Mouse (Mus musculus) lung, postnatal 4 days (tissue): ENCODE measurements at regions not wholly inside any gene's neighbourhood (a gene's known extent, or its start where the extent isn't known, plus 50 kb on each side); places are given as distances from the start of the nearest gene placed in this dataset.

Experiments used
- DNase-seq, 2 experiments: peaks; one replicate each; pipeline ENCODE4 v3.0.0; 2021

DNA sequence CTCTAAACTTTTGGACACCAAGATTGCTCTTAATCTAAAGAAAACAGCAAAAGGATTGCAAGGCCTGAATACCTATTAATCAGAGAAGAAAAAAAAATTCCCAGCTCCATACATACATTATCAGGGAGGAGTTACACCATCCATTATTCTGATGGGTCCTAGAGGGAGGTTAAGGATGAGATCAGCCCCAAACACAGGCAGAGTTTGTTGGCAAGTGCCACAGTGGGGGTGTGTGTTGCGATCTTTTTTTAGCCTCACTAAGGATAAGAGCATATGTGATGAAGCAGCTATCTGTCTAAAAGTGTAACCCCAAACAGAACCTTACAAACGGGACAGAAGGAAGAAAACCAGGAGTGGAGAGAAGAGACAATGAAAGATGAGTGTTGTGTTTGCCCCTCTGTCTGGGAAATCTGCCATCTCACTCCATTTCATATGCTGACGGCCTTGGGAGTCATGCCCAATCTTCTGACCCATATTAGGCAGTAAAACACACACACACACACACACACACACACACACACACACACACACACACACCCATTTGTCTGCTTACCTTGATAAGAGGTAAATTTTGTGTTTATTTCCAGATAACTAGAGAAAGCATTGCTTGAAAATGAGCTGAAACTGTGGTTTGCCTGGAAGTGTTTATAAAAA lies 61.4 kb upstream of the Adamts9 start:
- DNase-seq = no peak

DNA sequence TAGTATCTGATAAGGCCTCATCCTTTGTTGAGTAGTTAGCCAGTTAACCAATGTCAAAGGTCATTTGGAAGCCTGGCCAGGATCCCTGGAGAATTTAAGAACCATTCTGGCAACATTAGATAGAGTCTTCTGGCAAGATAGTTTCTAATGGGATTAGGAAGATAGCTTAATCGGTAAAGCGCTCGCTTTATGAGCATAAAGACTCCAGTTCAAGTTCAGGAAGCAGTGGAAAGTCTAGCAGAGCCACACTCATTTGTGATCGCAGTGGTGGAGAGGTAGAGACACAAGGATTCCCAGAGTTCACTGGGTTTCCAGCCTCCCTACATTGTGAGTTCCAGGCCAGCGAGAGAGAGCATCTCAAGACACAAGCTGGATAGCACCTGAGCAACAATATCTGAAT lies 60.5 kb upstream of the Adamts9 start:
- no peak for DNase-seq

DNA sequence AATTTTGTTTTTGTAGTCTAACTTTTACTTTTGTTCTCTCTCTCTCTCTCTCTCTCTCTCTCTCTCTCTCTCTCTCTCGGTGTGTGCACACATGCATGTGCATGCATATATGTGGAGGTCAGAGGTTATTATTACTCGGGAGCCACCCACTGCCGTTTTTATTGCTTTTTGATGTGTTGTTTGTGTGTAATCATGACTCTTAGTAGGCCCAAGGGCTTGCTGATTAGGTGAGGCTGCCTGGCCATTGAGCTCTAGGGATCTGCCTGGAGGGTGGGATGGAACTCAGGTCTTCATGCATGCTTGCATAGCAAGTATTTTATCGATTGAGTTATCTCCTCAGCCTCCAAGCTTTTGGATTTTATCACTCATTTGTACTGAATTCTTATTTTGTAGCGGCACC lies 50.4 kb upstream of the Adamts9 start:
- DNase-seq = no peak
